Mouse (Mus musculus): ENCODE data around the gene Dolpp1. TPM values are rescaled to one million over a fixed set of nuclear protein-coding genes. Genes with fewer than 3 reads are reported as not detected.

The Dolpp1 gene
- polyA plus RNA-seq, 1 experiment from 2014 or later = 51.1 TPM

GRCm38 (mm10) chr2:30401581-30401980 lies 9.5 kb downstream of the Dolpp1 start:
- no peak for DNase-seq (ENCODE audit: low spot score)
- peaks cover 9% of the 10 kb centered on the region for H3K36me3 ChIP-seq (ENCODE audit: control insufficient read depth, insufficient read depth, low read length)
- peaks cover 21% of the 10 kb centered on the region for H3K4me1 ChIP-seq (ENCODE audit: control insufficient read depth, insufficient read depth, low read length)
- no peak overlapping the region for H3K9ac ChIP-seq (ENCODE audit: low read length)
- no peaks in the 10 kb centered on the region for H3K27me3 ChIP-seq (ENCODE audit: control insufficient read depth, insufficient read depth, low read length)
- H3K4me3 ChIP-seq (ENCODE audit: low read depth, low read length) = no peak overlapping the region
- no peak overlapping the region for H3K27ac ChIP-seq (ENCODE audit: low read depth, low read length)
- H3K4me2 ChIP-seq (ENCODE audit: low read depth) = no peak overlapping the region
- no peak for ATAC-seq (ENCODE audit: insufficient read depth, low FRiP score, low TSS enrichment)
- H3K9me3 ChIP-seq (ENCODE audit: control insufficient read depth, low read length) = no peaks in the 10 kb centered on the region
- 85% methylated on average over 1 of the region's 1 CpGs for WGBS

- 90% methylated on average over 9 of the region's 9 CpGs for WGBS
- H3K4me1 ChIP-seq (ENCODE audit: control insufficient read depth, insufficient read depth, low read length) = peaks cover 21% of the 10 kb centered on the region
- no peak overlapping the region for H3K9ac ChIP-seq (ENCODE audit: low read length)
- no peak for ATAC-seq (ENCODE audit: insufficient read depth, low FRiP score, low TSS enrichment)
- no peak overlapping the region for H3K27ac ChIP-seq (ENCODE audit: low read depth, low read length)
- no peaks in the 10 kb centered on the region for H3K9me3 ChIP-seq (ENCODE audit: control insufficient read depth, low read length)
- H3K4me3 ChIP-seq (ENCODE audit: low read depth, low read length) = no peak overlapping the region
- no peak overlapping the region for H3K4me2 ChIP-seq (ENCODE audit: low read depth)
- no peaks in the 10 kb centered on the region for H3K27me3 ChIP-seq (ENCODE audit: control insufficient read depth, insufficient read depth, low read length)
- peaks cover 8% of the 10 kb centered on the region for H3K36me3 ChIP-seq (ENCODE audit: control insufficient read depth, insufficient read depth, low read length)
- DNase-seq (ENCODE audit: low spot score) = no peak
Observed at GRCm38 (mm10) chr2:30402351-30402826, 10.3 kb downstream of the Dolpp1 start.

- no peaks in the 10 kb centered on the region for H3K9me3 ChIP-seq (ENCODE audit: control insufficient read depth, low read length)
- no peaks in the 10 kb centered on the region for H3K27me3 ChIP-seq (ENCODE audit: control insufficient read depth, insufficient read depth, low read length)
- ATAC-seq (ENCODE audit: insufficient read depth, low FRiP score, low TSS enrichment) (no peak), DNase-seq (ENCODE audit: low spot score) (no peak)
- 64% methylated on average over 2 of the region's 2 CpGs for WGBS
- no peak overlapping the region for H3K9ac ChIP-seq (ENCODE audit: low read length)
- peaks cover 21% of the 10 kb centered on the region for H3K4me1 ChIP-seq (ENCODE audit: control insufficient read depth, insufficient read depth, low read length)
- peaks cover 9% of the 10 kb centered on the region; the same call in 1 of the 2 replicates for H3K36me3 ChIP-seq (ENCODE audit: control insufficient read depth, insufficient read depth, low read length)
- H3K27ac ChIP-seq (ENCODE audit: low read depth, low read length) = no peak overlapping the region
- no peak overlapping the region for H3K4me3 ChIP-seq (ENCODE audit: low read depth, low read length)
- no peak overlapping the region for H3K4me2 ChIP-seq (ENCODE audit: low read depth)
Observed at GRCm38 (mm10) chr2:30402843-30403242, 10.8 kb downstream of the Dolpp1 start.

- WGBS = 78% methylated on average over 1 of the region's 1 CpGs
- H3K27me3 ChIP-seq (ENCODE audit: control insufficient read depth, insufficient read depth, low read length) = no peaks in the 10 kb centered on the region
- no peak overlapping the region for H3K4me2 ChIP-seq (ENCODE audit: low read depth)
- H3K4me3 ChIP-seq (ENCODE audit: low read depth, low read length) = no peak overlapping the region
- H3K4me1 ChIP-seq (ENCODE audit: control insufficient read depth, insufficient read depth, low read length) = peaks cover 16% of the 10 kb centered on the region
- H3K9me3 ChIP-seq (ENCODE audit: control insufficient read depth, low read length) = no peaks in the 10 kb centered on the region
- no peak overlapping the region for H3K27ac ChIP-seq (ENCODE audit: low read depth, low read length)
- ATAC-seq (ENCODE audit: insufficient read depth, low FRiP score, low TSS enrichment) = no peak
- DNase-seq (ENCODE audit: low spot score) = no peak
- peaks cover 10% of the 10 kb centered on the region; the same call in 1 of the 2 replicates for H3K36me3 ChIP-seq (ENCODE audit: control insufficient read depth, insufficient read depth, low read length)
- H3K9ac ChIP-seq (ENCODE audit: low read length) = no peak overlapping the region
Observed at GRCm38 (mm10) chr2:30403870-30404269, 11.8 kb downstream of the Dolpp1 start.

- no peak for ATAC-seq (ENCODE audit: insufficient read depth, low FRiP score, low TSS enrichment)
- Histone ChIP-seq H3K9ac (ENCODE audit: low read length) (no peak overlapping the region), H3K4me3 (ENCODE audit: low read depth, low read length) (no peak overlapping the region), H3K4me1 (ENCODE audit: control insufficient read depth, insufficient read depth, low read length) (no peaks in the 10 kb centered on the region), H3K27ac (ENCODE audit: low read depth, low read length) (no peak overlapping the region), H3K36me3 (ENCODE audit: control insufficient read depth, insufficient read depth, low read length) (peaks cover 5% of the 10 kb centered on the region), H3K4me2 (ENCODE audit: low read depth) (no peak overlapping the region), H3K9me3 (ENCODE audit: control insufficient read depth, low read length) (no peaks in the 10 kb centered on the region), H3K27me3 (ENCODE audit: control insufficient read depth, insufficient read depth, low read length) (no peaks in the 10 kb centered on the region)
- 84% methylated on average over 2 of the region's 2 CpGs for WGBS
- no peak for DNase-seq (ENCODE audit: low spot score)
Observed at GRCm38 (mm10) chr2:30407221-30407620, 15.2 kb downstream of the Dolpp1 start.

GRCm38 (mm10) chr2:30407778-30408177 lies 15.7 kb downstream of the Dolpp1 start:
- H3K9ac ChIP-seq (ENCODE audit: low read length) = no peak overlapping the region
- no peak overlapping the region for H3K4me3 ChIP-seq (ENCODE audit: low read depth, low read length)
- ATAC-seq (ENCODE audit: insufficient read depth, low FRiP score, low TSS enrichment) (no peak), DNase-seq (ENCODE audit: low spot score) (no peak)
- 94% methylated on average over 10 of the region's 10 CpGs for WGBS
- peaks cover 5% of the 10 kb centered on the region for H3K36me3 ChIP-seq (ENCODE audit: control insufficient read depth, insufficient read depth, low read length)
- H3K4me2 ChIP-seq (ENCODE audit: low read depth) = no peak overlapping the region
- no peak overlapping the region for H3K27ac ChIP-seq (ENCODE audit: low read depth, low read length)
- H3K9me3 ChIP-seq (ENCODE audit: control insufficient read depth, low read length) = no peaks in the 10 kb centered on the region
- no peaks in the 10 kb centered on the region for H3K27me3 ChIP-seq (ENCODE audit: control insufficient read depth, insufficient read depth, low read length)
- H3K4me1 ChIP-seq (ENCODE audit: control insufficient read depth, insufficient read depth, low read length) = no peaks in the 10 kb centered on the region

GRCm38 (mm10) chr2:30408452-30409100 lies 16.5 kb downstream of the Dolpp1 start:
- Histone ChIP-seq H3K36me3 (ENCODE audit: control insufficient read depth, insufficient read depth, low read length) (peaks cover 5% of the 10 kb centered on the region), H3K9me3 (ENCODE audit: control insufficient read depth, low read length) (no peaks in the 10 kb centered on the region), H3K27ac (ENCODE audit: low read depth, low read length) (no peak overlapping the region), H3K27me3 (ENCODE audit: control insufficient read depth, insufficient read depth, low read length) (no peaks in the 10 kb centered on the region), H3K4me3 (ENCODE audit: low read depth, low read length) (no peak overlapping the region), H3K4me2 (ENCODE audit: low read depth) (no peak overlapping the region), H3K4me1 (ENCODE audit: control insufficient read depth, insufficient read depth, low read length) (no peaks in the 10 kb centered on the region), H3K9ac (ENCODE audit: low read length) (no peak overlapping the region)
- 86% methylated on average over 8 of the region's 8 CpGs for WGBS
- ATAC-seq (ENCODE audit: insufficient read depth, low FRiP score, low TSS enrichment) (no peak), DNase-seq (ENCODE audit: low spot score) (no peak)

GRCm38 (mm10) chr2:30409454-30410176 lies 17.6 kb downstream of the Dolpp1 start:
- no peak overlapping the region for H3K4me3 ChIP-seq (ENCODE audit: low read depth, low read length)
- no peak overlapping the region for H3K27ac ChIP-seq (ENCODE audit: low read depth, low read length)
- no peaks in the 10 kb centered on the region; the same call in 1 of the 2 replicates for H3K4me1 ChIP-seq (ENCODE audit: control insufficient read depth, insufficient read depth, low read length)
- DNase-seq (ENCODE audit: low spot score) (no peak), ATAC-seq (ENCODE audit: insufficient read depth, low FRiP score, low TSS enrichment) (no peak)
- WGBS = 95% methylated on average over 5 of the region's 5 CpGs
- H3K9me3 ChIP-seq (ENCODE audit: control insufficient read depth, low read length) = no peaks in the 10 kb centered on the region
- no peaks in the 10 kb centered on the region for H3K27me3 ChIP-seq (ENCODE audit: control insufficient read depth, insufficient read depth, low read length)
- no peak overlapping the region for H3K4me2 ChIP-seq (ENCODE audit: low read depth)
- peaks cover 3% of the 10 kb centered on the region for H3K36me3 ChIP-seq (ENCODE audit: control insufficient read depth, insufficient read depth, low read length)
- no peak overlapping the region for H3K9ac ChIP-seq (ENCODE audit: low read length)
